Mouse (Mus musculus) mouse trophoblast stem cell (cell line): ENCODE measurements around the gene Rnf141.

Experiments used
- in situ Hi-C, 2 experiments: fragments of 300-500 bp; cut with MseI, MboI; formaldehyde crosslinking; loops; 2 replicates in 1 of 2; 3 replicates in 1 of 2; pipeline ENCODE4 v1.15.1; 2025

The Rnf141 gene

DNA sequence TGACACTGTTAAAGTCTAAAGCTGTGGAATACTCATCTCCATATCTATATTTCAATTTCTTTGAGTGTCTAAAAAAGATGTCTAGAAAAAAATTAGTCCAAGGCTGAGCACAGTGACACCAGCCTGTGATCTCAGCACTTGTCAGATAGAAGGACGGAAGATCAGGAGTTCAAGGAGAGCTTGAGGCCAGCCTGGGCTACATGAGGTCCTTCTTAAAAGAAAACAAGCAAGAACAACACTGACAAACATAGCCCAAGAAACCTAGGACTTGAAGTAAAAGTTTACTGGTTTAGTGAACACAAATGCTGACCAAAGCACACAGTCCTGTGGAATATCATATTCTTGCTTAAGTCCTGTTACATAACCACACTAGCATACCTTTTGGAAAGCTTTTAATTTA is 10.2 kb downstream of the Rnf141 start:
- in situ Hi-C loops = no loop called here

DNA sequence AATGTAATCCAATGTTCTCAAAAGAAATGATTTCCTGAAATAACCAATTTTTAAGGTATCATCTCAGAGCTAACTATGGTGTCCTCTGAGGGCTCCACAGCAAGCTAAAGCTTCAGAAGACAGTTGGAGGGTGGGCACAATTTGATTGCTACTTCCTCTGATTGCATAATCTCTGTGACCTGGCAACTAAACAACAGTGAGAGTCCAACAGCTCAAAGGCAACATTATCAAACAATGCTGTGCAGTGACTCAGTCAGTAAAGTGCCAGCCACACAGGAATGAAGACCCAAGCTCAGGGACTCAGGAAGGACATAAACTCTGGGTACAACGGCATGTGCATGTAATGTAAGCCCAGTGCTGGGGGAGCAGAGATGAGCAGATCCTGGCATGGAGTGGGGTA is 11.2 kb downstream of the Rnf141 start:
- in situ Hi-C loops = no loop called here

- in situ Hi-C loops = no loop called here
These were observed 20.0 kb downstream of the Rnf141 start for GRCm38 (mm10) chr7:110823995-110824953.

GRCm38 (mm10) chr7:110823593-110823992 is 20.7 kb downstream of the Rnf141 start:
- in situ Hi-C loops = no loop called here

GRCm38 (mm10) chr7:110823076-110823475 is 21.2 kb downstream of the Rnf141 start:
- in situ Hi-C loops = no loop called here

DNA sequence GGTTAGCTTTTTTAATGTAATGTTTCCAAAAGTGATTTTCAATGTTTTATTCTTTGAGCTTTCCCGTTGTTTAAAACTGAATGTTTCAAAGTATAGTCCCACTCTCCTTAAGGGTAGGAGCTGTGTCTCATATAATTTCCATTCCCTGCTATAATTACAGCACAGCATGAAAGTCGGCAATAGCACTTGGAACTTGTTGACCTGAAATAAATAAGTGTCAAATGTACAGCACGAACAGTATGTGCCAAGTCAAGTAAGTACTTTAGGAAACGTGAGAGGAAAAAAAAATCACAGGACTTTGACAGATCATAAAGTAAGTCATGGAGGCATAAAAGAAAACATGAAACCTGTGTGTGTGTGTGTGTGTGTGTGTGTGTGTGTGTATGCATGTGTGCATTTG is 22.2 kb downstream of the Rnf141 start:
- in situ Hi-C loops = no loop called here

GRCm38 (mm10) chr7:110821653-110822052 is 22.6 kb downstream of the Rnf141 start:
- in situ Hi-C loops = no loop called here

DNA sequence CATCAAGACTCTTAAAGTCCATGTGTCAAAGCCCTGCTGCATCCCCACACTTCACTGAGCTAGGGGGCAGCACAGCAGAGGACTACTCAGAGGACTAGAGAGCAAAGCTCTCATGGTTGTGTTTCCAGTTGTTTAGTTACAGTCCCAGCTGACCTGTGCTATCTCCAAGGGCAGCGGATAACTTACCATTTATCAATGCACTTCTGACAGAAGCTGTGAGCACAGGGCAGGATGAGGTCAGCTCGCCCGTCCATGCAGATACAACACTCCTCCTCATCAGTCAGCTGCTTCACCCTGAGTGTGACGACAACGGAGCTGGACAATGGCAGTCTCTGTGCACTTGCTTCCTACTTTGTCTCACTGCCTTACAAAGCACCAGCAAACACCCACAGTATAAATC is 23.2 kb downstream of the Rnf141 start:
- in situ Hi-C loops = no loop called here

- in situ Hi-C loops = loop anchor here (5.0 to 10.0 kb wide), 4 partner anchors 106 to 198 kb away; no protein-coding TSS in a partner anchor
These were observed 25.4 kb downstream of the Rnf141 start for GRCm38 (mm10) chr7:110818787-110819350.

- in situ Hi-C loops = loop anchor here (5.0 to 10.0 kb wide), 4 partner anchors 107 to 199 kb away; no protein-coding TSS in a partner anchor
These were observed 26.1 kb downstream of the Rnf141 start for GRCm38 (mm10) chr7:110818206-110818605.

DNA sequence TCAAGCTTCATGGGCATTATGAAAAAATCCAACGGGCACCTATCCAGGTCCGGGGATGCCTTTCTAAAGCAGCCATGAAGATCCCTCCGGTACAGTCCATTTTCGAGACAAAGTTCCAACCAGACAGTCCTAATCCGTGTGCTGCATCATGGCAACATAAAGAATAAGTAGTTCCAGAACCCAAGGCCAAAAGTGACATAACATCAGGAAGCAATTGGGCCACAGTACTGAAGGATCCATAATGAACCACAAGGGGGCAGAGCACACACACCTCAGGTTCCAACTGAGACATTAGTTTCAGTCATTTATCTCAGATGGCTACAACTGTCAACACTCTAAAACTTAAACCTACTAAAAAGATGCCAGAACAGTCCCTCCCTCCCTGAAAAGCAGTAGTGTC is 28.2 kb downstream of the Rnf141 start:
- in situ Hi-C loops = loop anchor here (5.0 to 10.0 kb wide), 4 partner anchors 109 to 201 kb away; no protein-coding TSS in a partner anchor

- in situ Hi-C loops = loop anchor here in 1 of 2 experiments (10.0 kb wide), 2 partner anchors 111 to 201 kb away; no protein-coding TSS in a partner anchor
These were observed 30.3 kb downstream of the Rnf141 start for GRCm38 (mm10) chr7:110813983-110814382.

- in situ Hi-C loops = loop anchor here in 1 of 2 experiments (10.0 kb wide), 2 partner anchors 113 to 203 kb away; no protein-coding TSS in a partner anchor
These were observed 32.7 kb downstream of the Rnf141 start for GRCm38 (mm10) chr7:110811529-110811928.

DNA sequence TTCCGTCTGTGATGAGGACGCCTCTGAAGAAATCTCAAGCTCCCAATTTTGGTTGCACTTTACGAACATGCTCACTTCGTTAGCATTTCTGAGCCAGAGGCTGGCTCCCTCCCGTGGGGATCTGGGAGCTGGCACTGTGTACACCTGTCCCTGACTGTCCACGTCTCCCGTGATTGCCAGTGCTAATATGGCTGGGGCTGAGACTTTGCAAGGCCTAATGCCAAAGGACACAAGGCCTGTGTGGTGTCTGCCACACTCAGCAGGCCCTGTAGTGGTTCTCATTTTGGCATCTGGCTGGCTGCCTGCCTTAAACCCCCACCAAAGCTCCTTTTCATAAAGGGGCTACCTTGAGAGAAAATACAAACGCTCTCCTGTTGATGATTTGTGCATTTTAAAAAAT is 33.3 kb downstream of the Rnf141 start:
- in situ Hi-C loops = loop anchor here in 1 of 2 experiments (10.0 kb wide), 2 partner anchors 114 to 204 kb away; no protein-coding TSS in a partner anchor

DNA sequence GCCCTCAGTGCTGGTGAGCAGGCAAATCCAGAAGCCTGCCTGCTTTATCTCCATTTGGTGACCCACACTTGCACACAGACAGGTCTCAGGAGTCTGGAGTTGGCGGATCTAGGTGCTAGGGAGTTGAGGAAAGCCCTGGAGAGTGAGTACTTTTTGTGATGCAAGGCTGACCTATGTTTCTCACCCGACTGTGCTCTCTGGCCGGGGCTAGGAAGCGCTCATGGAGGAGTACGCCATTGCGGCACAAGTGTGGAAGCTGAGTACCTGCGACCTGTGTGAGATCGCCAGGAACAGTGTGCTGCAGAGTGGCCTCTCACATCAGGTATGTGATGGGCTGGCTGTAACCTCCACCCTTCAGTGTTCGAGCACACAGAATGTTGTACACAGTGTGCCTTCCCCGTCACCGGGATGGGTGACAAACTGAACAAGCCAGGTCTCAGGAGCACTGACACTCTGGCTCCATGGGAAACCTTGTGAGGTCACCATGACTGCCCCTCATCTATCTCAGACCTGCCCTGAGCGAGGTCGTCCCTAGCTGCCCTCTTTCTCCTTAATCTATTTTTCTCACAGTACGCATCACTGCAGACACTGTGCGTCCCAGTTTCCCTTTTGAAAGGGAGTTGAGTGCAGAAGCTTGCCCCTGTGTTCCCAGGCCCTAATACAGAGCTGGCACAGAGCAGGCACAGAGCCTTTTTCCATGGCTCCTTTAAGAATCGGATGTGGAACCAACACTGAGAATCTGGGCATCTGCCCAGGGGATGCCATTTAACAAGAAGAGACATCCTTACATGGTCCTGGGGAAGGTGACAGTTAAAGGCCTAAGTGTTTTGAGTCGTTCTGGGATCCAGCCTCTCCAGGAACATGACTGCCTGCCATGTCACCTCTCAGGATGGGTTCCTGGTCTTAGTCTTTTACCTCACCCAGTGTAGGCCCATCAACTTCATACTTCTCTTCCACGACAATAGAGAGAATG is 34.4 kb downstream of the Rnf141 start:
- in situ Hi-C loops = loop anchor here in 1 of 2 experiments (10.0 kb wide), 2 partner anchors 115 to 205 kb away; no protein-coding TSS in a partner anchor

DNA sequence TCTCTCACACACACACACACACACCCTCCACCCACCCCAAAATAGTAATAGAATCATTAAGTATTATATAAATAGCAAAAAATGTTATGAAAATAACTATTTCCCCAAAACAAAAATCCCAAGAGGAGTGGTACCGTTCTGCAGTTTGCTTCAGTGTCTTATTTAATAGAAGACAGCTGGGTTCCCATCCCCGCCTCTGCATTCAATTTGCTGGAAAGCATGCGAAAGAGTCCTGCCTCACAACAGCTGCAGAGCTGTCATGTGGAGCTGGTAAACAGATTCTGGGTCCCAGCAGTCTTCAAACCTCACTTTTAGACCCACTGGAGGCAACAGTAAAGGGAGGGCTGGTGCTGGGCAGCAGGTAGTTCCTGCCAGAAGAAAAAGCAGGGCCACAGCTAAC is 35.3 kb downstream of the Rnf141 start:
- in situ Hi-C loops = no loop called here

DNA sequence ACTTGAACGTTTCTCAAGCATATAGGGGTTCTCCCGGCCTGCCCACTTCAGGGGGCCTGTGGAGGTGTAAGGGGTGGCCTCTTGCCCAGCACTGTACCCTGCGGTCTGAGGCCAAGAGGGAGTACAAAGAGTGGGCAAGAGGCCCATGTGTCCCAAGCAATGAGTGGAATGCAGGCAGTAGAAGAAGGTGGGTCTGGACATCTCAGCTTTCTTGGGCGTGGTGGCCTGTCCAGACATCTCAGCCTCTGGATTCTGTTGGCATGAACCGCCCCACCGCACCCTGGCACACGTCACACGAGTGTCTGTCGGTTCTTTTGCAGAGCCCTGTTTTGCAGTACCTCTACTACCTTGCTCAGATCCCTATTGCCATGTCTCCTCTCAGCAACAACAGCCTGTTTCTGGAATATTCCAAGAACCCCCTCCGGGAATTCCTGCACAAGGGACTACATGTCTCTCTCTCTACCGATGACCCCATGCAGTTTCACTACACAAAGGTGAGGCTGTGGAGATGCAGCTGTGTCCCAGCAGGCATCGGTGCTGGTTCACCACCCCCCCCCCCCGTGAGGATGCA is 36.7 kb downstream of the Rnf141 start:
- in situ Hi-C loops = no loop called here

GRCm38 (mm10) chr7:110804266-110804665 is 40.0 kb downstream of the Rnf141 start:
- in situ Hi-C loops = loop anchor here (5.0 kb wide), 2 partner anchors 72 to 77 kb away; no protein-coding TSS in a partner anchor

GRCm38 (mm10) chr7:110803131-110803530 is 41.1 kb downstream of the Rnf141 start:
- in situ Hi-C loops = loop anchor here (5.0 kb wide), 2 partner anchors 71 to 76 kb away; no protein-coding TSS in a partner anchor

GRCm38 (mm10) chr7:110801028-110801427 is 43.2 kb downstream of the Rnf141 start:
- in situ Hi-C loops = loop anchor here (5.0 kb wide), 2 partner anchors 69 to 74 kb away; no protein-coding TSS in a partner anchor
